Mouse (Mus musculus): ENCODE results near the gene Arl5c. TPM values are rescaled to one million over a fixed set of nuclear protein-coding genes. Genes with fewer than 3 reads are reported as not detected.
A peak's percentile ranks its signal among the peaks of the same experiment; 100 is the strongest.
"Not testable (repeated sequence)": the region's sequence is repeated elsewhere in the genome, so short reads cannot be mapped to it uniquely, and the experiment has no call there.

Gene Arl5c
- total RNA-seq, 2 experiments from 2014 or later, result 1.6 TPM

DNA sequence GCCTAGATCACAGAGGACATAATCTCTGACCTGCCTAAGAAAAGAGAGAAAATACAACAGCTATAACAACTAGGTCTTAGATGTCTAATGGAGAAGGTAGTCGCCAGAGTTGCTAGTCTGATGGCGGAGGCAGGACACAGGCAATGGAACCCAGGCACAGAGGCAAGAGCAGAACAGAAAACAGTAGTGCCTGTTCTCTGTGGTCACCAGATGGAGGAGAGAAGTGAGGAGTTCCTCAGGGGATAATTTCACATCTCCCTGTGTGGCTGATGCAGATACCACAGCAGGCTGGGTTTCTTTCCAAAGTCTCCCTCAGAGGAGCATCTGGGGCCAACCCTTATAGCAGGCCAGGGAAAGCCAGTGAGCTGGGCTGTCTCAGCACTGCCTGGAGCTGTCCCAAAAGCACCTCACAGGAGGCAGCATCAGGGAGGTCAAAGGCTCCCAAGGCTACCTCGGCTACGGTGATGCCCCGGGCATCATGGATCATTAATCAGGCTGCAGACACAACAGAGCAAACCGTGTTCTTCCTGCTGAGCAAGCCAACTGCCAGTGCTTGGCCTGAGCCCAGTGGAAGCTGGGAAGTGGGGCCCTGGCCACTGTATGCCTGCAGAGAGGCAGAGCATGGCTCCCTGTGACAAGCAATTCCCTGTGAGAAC is 38.9 kb downstream of the Arl5c start:
- no peak for DNase-seq

GRCm38 (mm10) chr11:97955915-97956314 is 40.1 kb downstream of the Arl5c start:
- no peak for DNase-seq

DNA sequence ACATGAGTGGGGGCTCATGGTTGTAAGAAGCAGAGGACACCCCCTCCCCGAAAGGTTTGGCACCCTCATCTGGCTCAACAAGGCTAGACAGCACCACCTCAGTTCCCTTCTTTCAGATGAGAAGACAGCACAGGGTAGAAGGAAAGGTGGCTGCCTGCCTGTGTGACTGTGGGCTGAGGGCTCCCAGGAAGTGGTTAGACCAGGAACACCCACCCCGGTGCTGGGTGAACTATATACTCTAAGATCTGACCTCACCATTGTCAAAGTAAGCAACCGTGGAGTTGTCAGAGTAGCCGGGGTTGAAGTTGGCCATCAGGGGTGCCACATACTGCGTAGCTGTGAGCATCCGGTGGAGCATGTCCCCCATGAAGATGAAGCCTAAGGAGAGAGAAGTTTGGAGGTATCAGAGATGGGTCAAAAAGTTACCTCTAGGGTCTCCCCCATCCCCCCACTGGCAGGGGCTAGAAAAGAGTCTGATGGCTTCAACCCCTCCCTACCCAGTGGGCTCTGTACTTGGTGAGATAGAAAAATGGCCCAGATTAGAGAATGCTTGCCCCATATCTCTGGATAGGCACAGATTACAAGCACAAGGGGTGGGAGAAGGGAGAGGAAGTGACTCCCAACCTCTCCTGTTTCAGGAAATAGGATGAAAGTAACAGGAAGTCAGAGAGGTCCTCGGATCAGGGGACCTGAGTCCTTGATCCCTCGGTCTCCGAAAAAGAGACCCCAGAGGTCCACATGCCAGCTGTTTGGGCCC is 40.7 kb downstream of the Arl5c start:
- no peak for DNase-seq

DNA sequence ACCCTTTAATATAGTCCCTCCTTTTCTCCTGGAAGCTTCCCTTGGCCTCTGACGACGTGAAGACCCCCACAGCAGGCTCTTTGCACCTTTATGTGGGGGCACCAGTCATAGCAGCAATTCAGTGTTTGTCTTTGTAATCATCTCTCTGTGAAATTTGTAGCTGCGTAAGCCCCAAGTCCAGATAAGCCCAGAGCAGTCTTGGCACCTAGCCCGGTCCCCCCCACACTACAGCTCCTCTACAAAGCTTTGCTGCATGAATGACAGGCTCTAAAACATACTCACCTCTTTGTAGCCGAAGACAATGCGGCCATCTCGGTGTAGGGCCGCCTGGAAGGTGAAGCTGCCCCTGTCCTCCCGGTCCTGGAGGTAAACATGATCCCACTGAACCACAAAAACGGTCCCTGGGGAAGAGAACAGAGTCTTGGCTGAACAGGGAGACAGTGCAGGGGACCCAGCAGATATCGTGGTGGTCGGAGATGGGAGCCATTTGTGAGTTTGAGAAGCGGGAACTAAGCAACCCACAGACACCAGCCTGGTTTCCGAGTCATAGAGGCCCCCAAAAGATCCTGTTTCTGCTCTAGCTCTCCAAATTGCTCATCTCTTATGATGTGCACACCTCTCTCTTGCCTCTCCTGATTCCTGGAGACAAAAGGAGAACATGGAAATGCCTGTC is 41.4 kb downstream of the Arl5c start:
- peak; percentile 42 for DNase-seq

GRCm38 (mm10) chr11:97953939-97954275 is 42.1 kb downstream of the Arl5c start:
- DNase-seq, result no peak

DNA sequence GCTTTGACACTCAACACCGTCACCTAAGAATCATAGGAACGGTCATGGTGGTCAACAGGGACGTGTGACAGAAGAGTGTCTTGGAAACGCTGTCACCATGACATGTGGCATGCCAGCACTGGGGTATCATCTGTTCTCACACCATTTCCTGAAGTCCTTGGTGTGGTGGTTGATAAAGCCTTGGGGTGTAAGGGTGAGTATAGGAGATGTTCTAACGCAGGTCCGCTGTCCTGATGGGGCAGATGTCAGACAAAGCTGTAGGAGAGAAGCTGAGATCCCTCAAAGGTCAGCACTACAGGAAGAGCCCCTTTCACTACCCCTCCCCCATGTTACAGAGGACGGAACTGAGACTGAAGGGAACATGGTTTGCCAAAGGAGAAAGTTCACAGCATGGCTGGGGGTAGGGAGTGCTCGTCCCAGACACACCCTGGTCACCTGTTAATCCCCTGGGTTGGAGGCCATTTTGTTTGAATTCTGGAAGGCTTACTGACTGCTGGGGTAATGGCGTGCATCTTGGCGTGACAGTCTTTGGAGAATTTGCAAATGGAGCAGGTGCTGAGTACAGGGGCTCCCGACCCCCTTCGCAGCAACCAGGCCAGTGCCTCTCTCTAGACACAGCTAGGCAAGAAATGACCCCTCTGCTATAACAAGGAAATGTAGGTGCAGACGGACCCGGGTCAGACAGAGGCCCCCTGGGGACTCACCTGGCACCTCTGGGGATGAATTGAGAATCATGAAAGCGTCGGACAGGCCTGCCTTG is 42.6 kb downstream of the Arl5c start:
- DNase-seq, result no peak

DNA sequence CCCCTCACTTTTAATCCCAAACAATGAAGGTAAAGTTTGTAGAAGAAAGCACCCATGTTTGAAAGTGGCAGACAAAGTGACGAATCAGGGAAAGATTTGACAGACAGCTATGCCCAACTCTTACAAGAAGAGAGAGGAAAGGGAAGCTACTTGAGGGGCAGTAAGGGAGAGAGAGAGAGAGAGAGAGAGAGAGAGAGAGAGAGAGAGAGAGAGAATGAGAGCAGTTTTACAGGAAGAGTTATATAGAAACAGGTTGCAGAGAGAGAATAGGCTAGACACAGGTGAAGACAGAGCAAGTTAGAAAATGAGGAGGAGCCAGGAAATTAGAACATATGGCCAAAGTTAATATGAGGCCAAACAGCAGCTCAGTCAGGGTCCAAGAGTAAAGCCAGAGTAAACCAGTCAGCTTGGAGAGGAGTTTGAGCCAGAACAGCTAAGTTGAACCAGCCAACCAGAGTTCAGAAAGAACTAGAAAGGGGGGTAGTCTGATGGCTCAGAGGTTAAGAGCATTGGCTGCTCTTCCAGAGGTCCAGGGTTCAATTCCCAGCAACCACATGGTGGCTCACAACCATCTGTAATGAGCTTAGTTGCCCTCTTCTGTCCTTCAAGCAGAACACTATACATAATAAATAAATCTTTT is 43.5 kb downstream of the Arl5c start:
- DNase-seq, result no peak

GRCm38 (mm10) chr11:97949703-97950475 is 46.1 kb downstream of the Arl5c start:
- DNase-seq, result peak; percentile 31

GRCm38 (mm10) chr11:97947426-97947825 is 48.6 kb downstream of the Arl5c start:
- DNase-seq, result peak; percentile 56

GRCm38 (mm10) chr11:97945738-97946289 is 50.2 kb downstream of the Arl5c start:
- not testable (repeated sequence) for DNase-seq

DNA sequence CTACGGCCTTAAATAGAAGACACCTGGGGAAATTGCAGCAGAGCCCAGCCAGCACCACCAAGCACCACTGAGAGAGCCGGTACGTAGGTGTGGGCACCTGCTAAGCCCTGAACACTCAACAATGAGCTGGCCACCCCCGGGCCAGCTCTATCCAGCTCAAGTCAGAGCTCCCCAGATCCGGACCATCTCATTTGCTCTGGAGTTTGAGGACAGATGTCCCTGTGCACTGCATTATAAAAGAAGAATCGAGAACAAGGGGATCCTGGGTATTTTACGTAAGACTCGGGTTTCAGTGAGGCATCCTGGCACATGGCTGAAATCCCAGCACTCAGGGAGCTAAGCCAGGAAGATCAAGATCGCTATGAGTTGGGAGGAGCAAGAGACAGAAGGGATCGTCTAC is 51.0 kb downstream of the Arl5c start:
- DNase-seq, result no peak

- no peak for DNase-seq
Observed at GRCm38 (mm10) chr11:97943256-97943655, 52.7 kb downstream of the Arl5c start.

GRCm38 (mm10) chr11:97942420-97943111 is 53.4 kb downstream of the Arl5c start:
- no peak for DNase-seq

Small RNAs within 50 kb of the gene (microRNA-seq; reads per million reads assigned to microRNA genes)
- gene Gm22461 (0 reads per million in 2 experiments), gene Gm27597 (0 reads per million in 2 experiments)

Other genes starting within 250 kb of the Arl5c start
- 10 to 100 TPM; 10.8 to 11.7 TPM for gene Cwc25, start 229.6 kb downstream of the Arl5c start, total RNA-seq (2021)
- gene 1700001P01Rik, start 220.3 kb downstream of the Arl5c start, total RNA-seq (2021), result under 1 TPM in 1 of 2 experiments, not detected in 1; 0.45 TPM
- gene Rpl23, start 213.7 kb downstream of the Arl5c start, total RNA-seq (2021), result 100 to 1,000 TPM; 738 to 764 TPM
- 10 to 100 TPM; 73.3 to 74.4 TPM for gene Lasp1, start 197.2 kb downstream of the Arl5c start, total RNA-seq (2021)
- gene B230217C12Rik, start 155.4 kb downstream of the Arl5c start, total RNA-seq (2021), result under 1 TPM; 0.77 to 0.79 TPM
- 1 to 10 TPM in 1 of 2 experiments, under 1 TPM in 1; 0.79 to 1.2 TPM for gene Fbxo47, start 112.0 kb downstream of the Arl5c start, total RNA-seq (2021)
- 1 to 10 TPM; 3.4 to 4.2 TPM for gene Plxdc1, start 9.7 kb downstream of the Arl5c start, total RNA-seq (2021)
- 1 to 10 TPM; 7.4 to 7.5 TPM for gene Cacnb1, start 26.9 kb upstream of the Arl5c start, total RNA-seq (2021)
- gene Rpl19, start 30.5 kb upstream of the Arl5c start, total RNA-seq (2021), result 100 to 1,000 TPM; 795 to 849 TPM
- gene Stac2, start 57.3 kb upstream of the Arl5c start, total RNA-seq (2021), result under 1 TPM; 0.64 to 0.81 TPM
- 10 to 100 TPM; 16.2 to 17.5 TPM for gene Fbxl20, start 154.2 kb upstream of the Arl5c start, total RNA-seq (2021)
- gene Med1, start 197.1 kb upstream of the Arl5c start, total RNA-seq (2021), result 10 to 100 TPM; 48.5 to 52.6 TPM
- gene Cdk12, start 206.9 kb upstream of the Arl5c start, total RNA-seq (2021), result 10 to 100 TPM; 31.3 to 32.7 TPM

All from heart, postnatal 4 days (tissue).